Mouse (Mus musculus) left cerebral cortex, adult 9 months (tissue): ENCODE measurements around the gene Moxd1.
"Not testable (repeated sequence)": the region's sequence is repeated elsewhere in the genome, so short reads cannot be mapped to it uniquely, and the experiment has no call there.

Experiments
- DNase-seq, 2 experiments: peaks; one replicate each; pipeline ENCODE4 v3.0.0; 2022; ENCODE audit warnings: low spot score in 2 of 2

Gene Moxd1

GRCm38 (mm10) chr10:24271077-24271637 is 47.8 kb downstream of the Moxd1 start:
- DNase-seq = no peak

DNA sequence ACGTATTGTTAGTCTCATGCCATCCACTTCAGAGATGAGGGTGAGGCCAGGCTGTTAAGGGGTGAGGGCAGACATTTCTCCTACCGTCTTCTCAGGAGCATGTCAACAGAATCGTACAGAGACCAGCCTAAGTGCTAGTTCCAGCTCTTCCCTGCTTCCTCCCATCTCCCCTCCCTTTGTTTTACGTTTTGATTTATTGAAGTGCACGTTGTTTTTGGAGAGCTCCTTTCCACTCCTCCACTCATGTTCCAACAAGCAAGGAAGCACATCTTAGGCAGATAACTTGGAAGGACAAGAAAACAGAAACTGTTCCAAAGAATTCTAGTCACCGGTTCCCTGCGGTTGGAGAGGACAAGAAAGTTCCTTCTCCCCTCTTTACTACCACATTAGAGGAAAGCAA is 52.9 kb downstream of the Moxd1 start:
- no peak for DNase-seq

DNA sequence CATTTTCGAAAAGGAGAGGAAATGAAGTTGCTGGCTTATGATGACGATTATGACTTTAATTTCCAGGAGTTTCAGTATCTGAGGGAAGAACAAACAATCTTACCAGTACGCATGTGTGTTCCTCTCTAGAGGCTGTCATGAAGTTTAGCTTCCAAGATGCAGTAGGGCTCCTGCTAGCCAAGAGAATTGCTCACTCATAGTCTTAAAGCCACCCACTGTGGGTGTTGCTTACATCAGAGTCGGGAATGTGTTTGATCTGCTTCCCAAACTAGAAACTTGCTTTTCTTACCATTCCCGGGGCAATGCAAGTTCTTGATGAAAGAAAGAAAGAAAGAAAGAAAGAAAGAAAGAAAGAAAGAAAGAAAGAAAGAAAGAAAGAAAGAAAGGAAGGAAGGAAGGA is 59.3 kb downstream of the Moxd1 start:
- no peak for DNase-seq

- no peak for DNase-seq
Measured at GRCm38 (mm10) chr10:24291611-24292010, 68.3 kb downstream of the Moxd1 start.

GRCm38 (mm10) chr10:24292671-24293070 is 69.4 kb downstream of the Moxd1 start:
- no peak for DNase-seq

- DNase-seq = no peak
Measured at GRCm38 (mm10) chr10:24296608-24297007, 73.3 kb downstream of the Moxd1 start.

DNA sequence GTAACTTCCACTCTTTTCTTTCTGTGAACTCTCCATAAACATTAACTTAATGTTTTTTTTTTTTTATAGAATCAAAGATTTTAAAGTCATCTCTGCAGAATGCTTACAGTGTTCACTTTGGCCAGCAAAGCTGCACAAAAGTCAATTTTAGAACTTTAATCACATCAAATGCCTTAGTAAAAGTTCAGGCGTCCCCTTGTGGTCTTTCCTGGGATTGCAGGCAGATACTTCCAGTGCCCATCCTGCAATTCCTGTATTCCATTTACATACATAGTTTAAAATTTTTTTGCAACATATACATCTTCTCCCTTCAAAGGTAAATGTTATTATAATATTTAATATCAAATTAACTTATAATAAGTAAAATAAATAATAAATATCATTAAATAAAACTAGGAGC is 74.5 kb downstream of the Moxd1 start:
- peak in 1 of 2 experiments; percentile 47 for DNase-seq

DNA sequence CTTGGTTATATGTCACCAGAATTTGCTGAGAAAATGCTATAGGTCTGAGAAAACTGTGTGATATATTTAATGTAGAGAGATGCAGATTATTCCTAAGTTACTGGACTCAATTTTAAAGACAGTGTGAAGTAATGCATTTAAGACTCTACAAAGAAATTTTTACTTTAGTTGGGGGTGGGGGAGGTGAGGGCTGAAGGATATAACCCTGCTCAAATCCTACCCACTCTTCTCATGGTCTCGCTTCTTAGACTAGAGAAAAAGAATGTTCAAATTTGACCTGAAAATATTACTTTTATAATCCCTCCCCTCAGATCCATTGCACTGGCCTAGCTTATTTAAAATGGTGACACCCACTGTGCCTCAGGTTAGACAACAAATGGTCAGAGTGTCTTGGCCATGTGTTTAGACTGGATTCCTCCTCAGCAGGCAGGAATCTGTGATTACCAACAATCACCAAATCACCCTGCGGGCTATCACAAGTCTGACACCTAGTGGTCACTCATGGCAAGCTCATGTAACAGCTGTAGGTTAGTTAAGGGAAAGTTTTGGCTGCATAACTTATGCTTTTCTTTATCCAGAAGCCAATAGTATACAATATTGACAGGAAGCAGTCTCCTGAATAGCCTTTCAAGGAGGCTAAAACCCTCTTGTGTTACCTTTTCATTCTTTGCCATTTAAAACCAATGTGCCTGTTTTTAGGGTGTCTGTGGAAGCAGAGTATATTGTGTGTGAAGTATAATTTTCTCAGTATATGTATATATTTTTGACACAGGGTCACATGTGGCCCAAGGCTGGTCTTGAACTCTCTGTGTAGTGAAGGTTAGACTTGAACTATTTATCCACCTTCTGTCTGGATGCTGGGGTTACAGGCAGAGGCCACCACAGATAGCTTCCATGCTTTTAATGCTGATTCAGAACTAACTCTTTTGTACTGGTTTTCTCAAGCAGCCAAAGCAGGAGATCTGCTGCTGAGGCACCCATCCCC is 75.2 kb downstream of the Moxd1 start:
- peak in 1 of 2 experiments; percentile 67 for DNase-seq

GRCm38 (mm10) chr10:24312191-24312611 is 88.9 kb downstream of the Moxd1 start:
- DNase-seq = peak in 1 of 2 experiments; percentile 74

DNA sequence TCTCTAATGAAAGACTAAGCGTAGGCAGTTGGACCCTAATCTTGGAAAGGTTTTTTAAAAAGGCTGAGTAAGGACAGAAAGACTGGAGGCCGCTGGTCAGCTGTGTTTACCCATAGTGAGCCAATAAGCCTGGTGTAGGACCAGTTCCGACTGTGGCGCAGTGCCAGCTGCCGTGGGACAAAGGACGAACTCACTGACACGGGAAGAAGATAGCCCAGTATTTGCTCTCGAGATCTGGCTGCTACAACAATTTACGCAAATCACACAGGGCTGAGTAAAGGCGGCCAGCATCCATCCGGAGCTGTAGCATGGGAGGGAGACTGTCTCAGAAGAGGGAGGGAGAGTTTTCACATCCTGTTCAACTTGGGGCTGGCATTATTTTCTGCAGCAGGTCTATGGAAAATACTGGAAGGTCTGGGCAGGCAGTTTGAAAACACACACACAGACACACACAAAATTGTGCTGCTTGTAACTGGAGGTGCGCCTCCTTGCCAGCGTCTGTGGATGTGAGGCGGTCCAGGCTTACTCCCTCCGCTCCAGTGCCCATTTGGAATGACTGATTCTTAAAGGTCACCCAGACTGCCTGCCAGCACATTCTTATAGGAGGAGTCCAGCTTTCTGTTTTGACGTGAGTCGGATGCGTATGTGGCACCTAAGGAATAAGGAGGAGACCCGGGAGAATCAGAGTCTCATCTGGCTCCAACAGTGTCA is 94.0 kb downstream of the Moxd1 start:
- DNase-seq = peak in 1 of 2 experiments; percentile 35

- no peak for DNase-seq
Measured at GRCm38 (mm10) chr10:24320326-24320725, 97.0 kb downstream of the Moxd1 start.

- DNase-seq = no peak
Measured at GRCm38 (mm10) chr10:24323066-24323465, 99.7 kb downstream of the Moxd1 start.

- DNase-seq = not testable (repeated sequence)
Measured at GRCm38 (mm10) chr10:24327265-24327664, 103.9 kb downstream of the Moxd1 start.

DNA sequence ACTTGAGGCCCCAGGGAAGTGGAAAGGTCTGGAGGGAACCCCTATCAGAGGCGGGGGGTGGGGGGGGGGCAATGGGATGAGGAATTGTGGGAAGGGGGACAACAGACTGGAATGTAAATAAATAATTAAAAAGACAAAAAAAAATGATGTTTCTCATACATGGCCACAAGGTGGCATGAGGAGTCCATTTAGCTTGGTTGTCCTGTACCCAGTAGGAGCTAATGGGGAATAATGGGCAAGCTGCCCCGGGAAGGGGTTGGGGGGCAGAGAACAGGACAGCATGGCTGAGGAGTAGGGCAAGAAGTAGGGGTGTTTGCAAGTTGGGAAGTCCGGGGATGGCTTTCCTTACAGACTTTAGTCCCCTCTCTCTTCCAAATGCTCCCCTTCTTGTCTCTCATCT is 109.5 kb downstream of the Moxd1 start:
- no peak for DNase-seq

- DNase-seq = no peak
Measured at GRCm38 (mm10) chr10:24339593-24340143, 116.4 kb downstream of the Moxd1 start.

GRCm38 (mm10) chr10:24340551-24341213 is 117.4 kb downstream of the Moxd1 start:
- DNase-seq = no peak

- DNase-seq = no peak
Measured at GRCm38 (mm10) chr10:24341214-24341589, 117.9 kb downstream of the Moxd1 start.

GRCm38 (mm10) chr10:24343068-24343467 is 119.8 kb downstream of the Moxd1 start:
- DNase-seq = no peak
